Mouse (Mus musculus) right cerebral cortex, postnatal 4 days (tissue): Measurements from ENCODE around the gene Cops7b.

Experiments
- DNase-seq: peaks from one replicate; pipeline ENCODE4 v3.0.0-alpha.2; 2022

The Cops7b gene

DNA sequence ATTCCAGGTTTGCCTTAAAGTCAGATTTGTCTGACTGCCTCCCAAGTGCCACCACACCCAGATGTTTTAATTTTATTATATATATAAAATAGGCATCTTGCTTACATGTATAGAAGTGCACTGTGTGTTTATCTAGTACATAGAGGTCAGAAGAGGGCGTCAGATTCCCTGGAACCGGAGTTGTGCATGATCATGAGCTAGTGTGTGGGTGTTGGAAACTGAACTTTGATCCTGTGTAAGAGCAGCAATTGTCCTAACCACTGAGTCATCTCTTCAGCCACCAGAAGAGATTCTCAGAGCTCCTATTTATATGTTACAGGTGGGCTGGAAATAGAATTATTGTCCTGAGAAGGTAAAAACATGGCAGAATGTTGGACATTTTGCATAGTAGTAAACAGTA lies 17.4 kb downstream of the Cops7b start:
- DNase-seq: no peak

DNA sequence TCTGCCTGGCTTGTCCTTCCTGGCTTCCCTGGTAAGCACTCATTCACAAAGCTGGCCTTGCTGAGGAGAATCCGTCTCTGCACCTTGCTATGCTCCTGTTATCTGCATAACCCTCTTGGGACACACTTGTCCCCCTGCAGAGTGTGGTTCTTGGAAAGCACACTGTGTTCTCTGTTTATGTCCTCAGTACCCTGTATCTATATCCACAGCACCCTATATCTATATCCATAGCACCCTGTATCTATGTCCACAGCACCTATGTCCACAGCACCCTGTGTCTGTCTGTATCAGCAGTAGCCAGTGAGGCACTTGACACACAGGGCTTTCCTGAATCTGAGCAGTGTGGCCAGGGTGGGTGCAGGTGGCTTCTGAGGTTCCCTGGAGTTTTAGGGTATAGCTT lies 28.2 kb downstream of the Cops7b start:
- no peak for DNase-seq

DNA sequence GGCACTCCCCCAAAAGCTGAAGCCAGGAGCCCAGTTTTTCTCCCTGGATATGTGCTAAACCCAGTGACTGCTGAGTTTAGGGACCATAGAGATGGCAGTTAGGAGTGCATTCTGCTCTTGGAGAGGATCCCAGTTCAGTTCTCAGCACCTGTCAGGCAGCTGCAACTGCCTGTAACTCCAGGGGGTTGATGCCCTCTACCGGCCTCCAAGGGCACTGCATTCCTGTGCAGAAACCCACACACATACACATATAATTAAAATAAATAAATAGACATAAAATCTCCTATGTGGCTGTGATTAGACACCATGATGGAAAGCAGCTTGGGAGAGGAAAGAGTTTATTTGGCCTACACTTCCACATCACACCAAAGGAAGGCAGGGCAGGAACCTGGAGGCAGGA lies 29.4 kb downstream of the Cops7b start:
- DNase-seq: no peak

DNA sequence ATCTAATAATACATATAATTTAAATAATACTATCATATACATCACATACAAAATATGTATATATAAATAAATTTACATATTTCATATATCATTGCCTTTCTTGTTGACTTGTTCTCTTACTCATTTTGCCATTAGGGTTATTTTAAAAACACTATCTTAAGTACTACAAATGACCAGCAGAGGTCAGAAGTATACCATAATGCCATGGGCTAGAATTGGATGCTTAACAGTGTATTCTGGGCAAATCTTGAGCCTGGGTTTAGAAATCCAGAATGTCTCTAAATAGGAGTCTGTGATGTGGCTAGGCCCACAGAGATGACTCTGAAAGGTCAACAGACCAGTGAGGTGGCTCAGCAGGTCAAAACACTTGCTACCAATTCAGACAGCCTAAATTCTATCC lies 31.6 kb downstream of the Cops7b start:
- no peak for DNase-seq

DNA sequence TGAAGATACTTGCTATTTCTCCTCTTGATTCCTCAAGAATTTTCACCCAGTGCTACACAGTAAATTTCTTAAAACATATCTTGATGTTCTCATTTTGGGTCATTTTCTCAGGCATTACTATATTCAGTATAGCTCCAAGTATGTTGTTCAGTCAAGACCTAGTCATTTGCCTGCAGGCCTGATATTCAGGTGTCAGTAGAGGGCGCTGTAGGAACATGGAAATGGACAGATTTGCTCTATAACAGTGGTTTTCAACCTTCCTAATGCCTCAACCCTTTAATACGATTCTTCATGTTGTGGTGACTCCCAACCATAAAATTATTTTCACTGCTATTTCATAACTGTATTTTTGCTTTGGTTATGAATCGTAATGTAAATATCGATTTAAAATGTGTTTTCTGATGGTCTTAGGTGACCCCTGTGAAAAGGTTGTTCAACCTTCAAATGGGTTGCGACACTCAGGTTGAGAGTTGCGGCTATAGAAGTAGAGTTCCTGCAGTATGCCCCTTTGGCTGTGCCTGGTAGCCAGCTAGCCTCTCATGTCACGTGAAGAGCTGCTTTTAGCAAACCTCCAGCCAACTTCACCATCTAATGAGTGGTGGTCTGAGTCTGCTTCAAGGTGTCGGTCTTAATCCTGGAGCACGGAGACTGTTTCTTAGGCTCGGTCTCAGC lies 35.9 kb downstream of the Cops7b start:
- peak; percentile 73 for DNase-seq

DNA sequence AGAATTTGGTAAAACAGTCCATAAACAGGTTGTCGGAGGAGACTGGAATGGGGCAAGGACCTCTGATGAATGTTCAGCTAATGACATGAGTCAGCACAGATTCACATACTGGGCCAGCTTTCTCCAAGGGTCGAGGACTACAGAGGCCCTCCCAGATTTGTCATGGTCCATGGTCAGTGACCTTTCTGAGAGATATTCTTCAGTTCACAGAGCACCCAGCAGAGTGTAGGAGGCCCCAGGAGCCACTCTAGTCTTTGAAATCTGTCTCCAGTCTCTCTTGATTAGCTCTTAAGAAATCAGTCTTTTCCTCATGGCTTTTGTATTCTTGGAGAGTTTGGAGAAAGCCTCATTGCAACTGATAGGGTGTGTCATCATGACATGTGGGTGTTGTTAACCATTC lies 39.6 kb downstream of the Cops7b start:
- DNase-seq: no peak

DNA sequence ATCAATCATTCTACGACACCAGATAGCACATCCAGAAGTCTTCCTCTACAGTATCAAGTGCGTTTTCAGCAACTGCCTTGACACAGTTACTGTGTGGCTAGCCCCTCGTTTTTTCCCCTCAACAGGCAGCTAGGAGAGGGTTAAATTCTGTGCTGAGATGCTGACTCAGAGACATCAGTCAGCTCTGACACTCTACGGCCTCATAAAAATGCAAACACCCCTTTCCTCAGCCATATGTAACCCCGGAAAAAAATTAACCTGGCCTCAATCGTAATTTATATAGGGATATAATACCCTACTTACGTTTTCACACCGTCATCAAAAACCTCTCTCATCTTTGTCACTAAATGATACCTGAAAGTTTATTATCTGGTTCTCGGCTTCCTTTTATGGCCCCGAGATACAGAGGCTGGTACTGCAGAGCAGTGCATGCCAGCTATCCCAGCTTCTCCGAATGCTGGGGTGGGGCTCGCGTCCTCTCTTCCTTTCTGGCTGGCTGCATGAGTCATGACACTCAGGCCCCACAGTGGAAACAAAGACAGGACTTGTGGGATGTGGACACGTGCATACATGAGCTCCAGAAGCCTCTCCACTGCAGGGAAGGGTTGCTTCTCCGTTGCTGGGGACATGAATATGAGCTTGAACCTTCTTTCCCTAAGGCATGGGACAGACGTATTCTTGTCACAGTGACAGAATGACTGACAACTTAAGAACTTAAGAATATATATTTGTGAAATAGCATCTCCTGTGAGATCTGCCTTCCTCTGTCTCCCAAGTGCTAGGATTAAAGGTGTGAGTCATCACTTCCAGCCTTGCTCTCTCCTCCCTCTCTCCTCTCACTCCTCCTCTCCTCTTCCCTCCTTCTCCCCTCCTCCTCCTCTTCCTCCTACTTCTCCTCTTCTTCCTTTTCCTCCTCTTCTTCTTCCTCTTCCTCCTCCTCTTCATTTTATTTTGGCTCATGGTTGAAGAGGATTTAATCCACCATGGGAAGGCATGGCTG lies 40.6 kb downstream of the Cops7b start:
- no peak for DNase-seq

DNA sequence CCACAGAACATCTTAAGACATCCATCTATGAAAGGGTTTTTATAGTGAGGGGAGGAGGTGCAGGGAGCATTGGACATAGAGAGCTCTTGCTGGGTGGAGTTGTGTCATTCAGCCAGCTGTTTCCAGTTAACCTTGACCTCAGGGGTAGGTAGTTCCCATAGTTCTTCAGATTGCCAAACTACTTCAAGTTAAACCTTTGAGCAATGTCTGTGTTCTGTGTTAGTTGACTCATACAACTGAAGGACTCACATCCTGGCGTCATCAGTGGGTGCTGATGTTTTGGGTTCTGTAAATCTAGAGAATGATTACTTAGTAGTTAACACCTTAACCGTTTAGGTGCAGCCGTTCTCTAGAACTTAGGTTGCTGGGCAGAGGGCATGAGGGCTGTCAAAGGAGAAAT lies 45.6 kb downstream of the Cops7b start:
- no peak for DNase-seq

DNA sequence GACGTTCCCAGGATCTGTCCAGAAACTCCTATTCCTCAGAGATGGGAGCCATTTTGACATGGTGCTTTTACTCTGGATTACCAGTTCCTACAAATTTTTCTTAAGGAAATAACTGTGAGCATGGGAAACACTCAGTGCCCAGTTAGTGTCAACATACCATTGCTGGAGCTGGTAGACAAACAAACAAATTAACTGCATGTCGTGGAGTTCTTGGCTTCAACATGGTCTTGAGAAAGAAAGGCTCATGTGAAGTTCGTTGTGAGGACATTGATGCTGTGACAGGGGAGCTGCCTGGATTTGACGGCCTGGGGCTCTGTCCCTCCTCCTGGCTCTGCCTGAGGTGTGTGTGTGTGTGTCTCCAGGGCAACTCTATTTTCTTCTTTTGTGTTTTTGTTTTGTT lies 47.2 kb downstream of the Cops7b start:
- no peak for DNase-seq

DNA sequence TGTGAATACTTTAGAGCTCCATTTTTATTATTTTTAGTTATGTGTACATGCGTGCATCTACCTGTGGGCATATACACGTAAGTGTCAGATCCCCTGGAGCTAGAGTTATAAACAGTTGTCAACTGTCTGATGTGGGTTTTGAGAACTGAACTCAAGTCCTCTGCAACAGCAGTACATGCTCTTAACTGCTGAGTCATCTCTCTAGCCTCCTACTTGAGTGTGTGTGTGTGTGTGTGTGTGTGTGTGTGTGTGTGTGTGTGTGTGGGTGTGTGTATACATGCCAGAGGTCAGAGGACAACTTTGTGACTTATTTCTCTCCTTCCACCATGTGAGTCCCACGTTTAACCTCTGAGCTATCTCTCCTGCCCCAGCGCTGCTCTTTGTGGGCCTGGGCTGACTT lies 47.8 kb downstream of the Cops7b start:
- DNase-seq: no peak

DNA sequence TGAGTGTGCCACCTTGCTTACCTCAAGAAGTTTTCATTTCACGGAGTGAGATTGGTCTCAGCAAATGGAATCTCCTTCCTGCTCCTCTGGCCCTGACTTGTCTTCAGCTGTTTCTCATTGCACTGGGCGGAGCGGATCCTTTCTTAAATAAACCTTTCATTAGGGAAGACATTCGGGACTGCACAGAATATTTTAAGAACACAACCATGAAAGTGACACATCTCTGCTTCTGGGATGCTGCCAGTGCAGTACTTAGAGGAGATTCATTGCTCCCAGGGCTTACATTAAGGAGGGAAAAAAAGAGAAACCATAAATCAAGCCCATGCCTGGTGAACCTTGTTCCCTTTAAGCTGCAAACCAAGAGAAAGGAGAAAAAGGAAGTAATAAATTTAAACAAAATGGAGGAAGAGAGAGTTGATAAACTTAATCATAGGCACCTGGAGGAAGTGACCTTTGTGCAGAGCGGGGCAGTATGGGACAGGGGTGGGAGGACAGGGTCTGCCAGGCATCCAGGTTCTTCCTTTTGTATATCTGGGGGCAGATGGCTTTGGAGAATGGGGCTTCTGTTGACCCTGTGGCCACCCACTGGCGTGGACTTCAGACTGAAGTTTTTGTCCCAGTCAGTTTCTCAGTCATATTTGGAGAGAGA lies 50.2 kb downstream of the Cops7b start:
- no peak for DNase-seq

DNA sequence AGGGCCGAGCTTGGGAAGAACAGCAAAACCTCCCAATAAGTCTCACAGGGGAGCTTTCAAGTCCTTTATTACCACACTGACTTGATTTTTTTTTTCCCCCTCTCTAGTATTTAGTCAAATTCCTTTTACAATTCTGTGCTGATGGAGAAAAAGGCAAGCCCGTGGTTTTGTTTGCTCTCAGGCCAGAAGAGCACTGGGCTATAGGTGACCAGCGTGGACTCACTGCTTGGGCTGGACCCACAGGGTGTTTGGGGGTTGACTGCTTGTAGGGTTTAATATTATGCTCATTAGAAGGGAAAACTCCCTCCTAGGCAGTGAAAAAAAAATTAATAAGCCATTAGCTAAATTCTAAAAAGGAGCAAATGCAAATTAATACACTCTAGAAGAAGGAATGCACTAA lies 50.7 kb downstream of the Cops7b start:
- DNase-seq: no peak

DNA sequence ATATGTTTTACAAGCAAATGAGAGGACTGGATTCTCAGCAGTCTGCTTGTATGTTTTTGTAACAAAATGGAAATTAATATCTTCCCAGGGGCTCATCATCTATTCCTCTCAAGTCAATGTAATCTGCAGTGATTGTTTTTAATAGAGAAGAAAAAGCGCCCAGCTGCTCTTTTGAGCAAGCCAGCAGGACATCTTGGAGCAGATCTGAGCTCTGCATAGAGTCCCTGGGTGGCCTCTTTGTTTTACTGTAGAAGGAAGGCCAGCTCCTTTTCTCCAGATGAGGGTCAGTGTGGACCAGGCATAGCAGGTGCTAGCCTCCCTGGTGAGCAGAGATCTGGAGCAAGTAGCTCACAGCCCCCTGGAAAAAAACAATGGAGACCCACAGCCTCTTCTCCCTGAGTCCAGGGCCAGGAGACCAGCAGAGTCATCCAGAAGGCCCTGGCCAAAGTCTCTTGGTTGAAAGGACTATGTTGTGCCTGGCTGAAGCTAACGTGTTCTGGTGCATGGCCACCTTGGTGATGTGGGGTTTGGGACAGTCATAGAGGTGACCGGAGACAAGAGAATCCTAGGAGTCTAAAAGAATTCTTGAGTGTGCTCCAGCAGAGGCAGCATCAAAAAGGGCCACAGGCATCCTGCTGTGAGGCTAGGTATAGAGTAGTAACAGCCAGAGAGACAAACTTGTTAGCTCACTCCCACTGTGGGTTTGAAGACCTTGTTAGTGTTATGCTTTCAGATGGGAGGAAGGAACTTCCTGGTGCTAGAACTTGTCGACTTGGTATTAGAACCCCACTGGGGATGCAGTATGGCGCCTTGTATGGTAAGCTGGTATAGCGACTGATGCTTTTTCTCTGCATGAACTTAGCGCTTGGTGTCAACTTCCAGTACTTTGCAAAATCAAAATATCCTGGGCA lies 51.4 kb downstream of the Cops7b start:
- DNase-seq: no peak

DNA sequence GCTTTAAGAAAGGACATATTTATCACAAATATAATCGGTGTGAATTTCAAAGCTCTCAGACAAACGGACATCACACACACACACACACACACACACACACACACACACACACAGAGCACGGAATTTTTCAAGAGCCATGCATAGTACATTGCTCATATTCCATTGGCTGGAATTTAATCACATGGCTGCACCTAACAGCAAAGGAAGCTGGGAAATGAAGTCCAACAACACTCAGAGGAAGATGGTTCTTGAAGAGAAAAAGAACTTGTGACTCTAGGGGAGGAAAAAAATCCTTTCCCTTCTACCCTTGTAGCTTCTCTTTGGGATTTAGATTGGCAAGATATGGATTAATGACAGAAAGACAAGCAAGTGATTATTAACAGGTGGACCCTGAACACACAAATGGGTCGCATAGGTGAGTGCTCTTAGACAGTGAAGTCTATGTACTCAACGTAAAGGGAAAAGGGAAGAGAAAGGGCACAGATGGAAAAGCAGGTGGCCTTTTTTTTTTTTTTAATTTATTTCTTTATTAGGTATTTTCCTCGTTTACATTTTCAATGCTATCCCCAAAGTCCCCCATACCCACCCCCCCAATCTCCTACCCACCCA lies 52.2 kb downstream of the Cops7b start:
- no peak for DNase-seq

DNA sequence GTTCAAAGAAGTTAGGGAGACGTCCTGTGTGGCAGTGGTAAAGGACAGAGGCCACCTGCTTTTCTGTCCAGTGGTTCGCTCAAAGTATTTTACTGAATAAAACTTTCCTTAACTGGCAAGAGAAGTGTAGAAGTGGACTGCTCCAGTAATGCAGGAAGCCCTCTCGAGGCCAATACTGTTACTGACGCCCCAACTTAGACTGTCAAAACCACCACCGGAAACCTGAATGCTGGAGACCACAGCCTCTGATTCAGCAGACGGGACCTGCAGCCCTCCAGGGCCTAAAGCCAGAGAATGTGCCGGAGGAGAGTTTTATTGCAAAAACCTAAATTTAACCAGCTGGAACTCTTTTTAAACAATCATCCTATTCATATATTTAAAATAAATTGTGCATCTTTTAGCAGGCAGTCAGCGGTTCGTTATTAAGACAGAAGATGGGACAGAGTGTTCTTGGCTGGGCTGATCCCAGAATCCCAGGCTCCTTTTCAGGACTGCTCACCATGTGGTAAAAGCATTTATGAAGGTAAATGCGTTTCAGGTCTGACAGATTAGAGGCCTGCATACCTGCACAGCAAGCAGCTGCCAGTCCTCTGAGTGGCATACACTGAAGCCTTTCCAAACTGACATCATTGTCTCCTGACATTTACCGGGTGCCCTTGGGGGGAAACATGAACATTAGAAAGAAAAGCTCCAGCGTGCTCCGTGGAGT lies 60.6 kb downstream of the Cops7b start:
- DNase-seq: no peak

DNA sequence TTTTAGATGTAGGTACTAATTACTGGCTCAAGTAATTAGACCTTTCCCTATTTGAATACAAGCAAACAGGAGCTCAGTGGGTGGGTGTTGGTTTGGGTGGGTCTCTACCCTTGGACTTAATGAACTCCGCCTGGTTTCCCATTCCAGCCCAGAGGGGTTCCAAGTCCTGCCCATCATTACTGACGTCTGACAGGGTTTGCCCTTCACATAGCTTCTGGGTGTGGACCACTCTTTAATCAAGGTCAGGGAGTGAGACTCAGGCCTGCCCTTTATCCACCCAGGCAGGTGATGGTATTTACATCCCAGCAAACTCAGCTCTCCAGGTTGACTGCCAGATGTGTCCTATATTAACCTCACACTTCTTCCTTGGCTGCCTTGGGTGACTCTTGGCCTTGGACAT lies 64.8 kb downstream of the Cops7b start:
- DNase-seq: no peak

DNA sequence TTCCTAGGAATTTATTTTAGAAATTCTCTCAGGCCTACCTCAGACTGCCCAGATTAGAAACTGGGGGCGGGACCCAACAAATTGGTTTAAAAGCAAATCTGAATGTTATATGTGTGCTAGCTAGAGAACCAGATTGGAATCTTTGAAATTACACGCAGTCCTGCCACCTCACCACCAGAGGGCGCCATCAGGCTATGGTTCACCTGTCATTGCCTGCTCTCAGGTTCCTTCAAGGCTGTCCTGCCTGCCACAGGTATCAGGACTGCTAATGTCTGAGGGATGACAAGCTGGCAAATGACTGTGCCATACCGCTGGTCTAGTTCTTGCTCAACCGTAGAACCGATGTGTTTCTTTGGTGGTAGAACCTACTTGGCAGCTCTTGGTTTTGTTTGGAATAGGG lies 67.6 kb downstream of the Cops7b start:
- peak; percentile 75 for DNase-seq

DNA sequence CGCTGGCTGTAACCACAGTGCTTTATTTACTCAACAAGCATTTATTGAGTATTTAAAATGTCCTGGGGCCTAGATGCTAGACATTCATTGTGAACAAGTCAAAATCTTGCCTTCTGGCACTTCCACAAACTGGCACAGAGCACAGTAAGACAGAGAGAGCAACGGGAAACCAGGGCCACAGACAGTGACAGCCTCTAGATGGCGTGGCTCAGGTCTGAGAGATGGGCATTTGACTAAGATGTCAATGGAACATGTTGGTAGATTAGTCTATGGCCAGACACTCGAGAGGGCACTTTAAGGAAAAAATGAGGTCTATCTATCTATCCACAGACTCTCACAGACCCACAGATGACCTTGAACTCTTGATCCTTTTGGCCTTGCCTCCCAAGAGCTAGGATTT lies 70.0 kb downstream of the Cops7b start:
- no peak for DNase-seq

DNA sequence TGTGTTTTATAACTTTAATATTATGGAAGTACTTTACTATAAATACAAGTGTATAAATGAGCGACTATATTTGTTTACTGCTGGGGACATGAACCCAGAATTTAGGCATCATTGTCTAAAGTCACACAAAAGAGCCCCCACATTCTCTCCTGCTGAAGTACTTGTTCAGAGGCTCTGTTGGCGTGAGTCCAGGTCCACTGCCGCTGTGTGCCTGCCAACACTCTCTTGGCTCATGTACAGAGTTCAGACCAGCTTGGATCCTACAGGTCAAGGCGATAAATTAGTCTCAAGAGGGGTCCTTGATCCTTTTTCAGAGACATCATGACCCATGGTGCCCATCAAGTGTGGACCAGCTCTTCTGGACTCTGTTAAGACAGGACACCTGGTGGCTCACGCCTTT lies 74.4 kb downstream of the Cops7b start:
- no peak for DNase-seq
